Mouse (Mus musculus): ENCODE data around the gene Gpr137.
A peak's percentile ranks its signal among the peaks of the same experiment; 100 is the strongest.
"Not testable (repeated sequence)": the region's sequence is repeated elsewhere in the genome, so short reads cannot be mapped to it uniquely, and the experiment has no call there.

Gene Gpr137

GRCm38 (mm10) chr19:6920741-6921636 lies 21.3 kb downstream of the Gpr137 start:
- DNase-seq, result peak; percentile 98

DNA sequence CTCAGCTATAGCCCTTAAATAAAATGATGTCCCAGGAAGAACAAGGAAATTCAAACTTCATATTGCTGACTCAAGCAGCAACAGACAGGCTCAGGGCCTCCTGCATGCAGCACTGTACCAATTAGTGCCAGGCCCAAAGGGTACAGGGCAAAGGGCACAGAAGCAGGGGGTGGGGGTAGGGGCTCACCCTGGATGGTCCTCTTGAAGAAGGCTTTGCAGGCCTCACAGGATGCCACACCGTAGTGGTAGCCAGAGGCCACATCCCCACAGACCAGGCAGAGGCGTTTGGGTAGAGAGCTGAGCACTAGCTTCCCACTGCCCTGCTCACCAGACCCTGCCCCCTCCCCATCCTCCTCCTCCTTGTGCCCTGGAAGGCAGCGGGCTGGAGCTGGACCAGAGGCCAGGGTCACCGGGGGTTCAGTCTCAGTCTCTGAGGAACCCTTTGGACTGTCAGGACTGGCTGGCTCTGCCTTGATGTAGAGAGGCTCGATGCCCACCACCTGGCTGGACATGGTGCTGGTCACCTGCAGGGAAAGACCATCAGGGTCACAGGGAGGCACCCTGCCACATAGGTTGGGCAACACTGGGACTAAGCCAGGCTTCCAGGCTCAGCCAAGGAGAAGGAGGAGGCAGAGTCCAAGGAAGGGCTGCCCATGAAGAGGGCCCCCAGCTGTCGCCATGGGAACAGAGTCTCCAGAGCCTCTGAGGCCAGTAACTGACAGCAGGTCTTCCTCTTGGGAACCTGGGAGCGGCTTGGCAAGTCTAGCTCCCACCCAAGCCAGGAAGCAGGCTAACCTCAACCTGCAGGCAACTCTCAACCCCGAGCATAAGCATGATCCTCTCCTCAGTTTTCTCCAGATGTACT lies 22.2 kb downstream of the Gpr137 start:
- peak; percentile 98 for DNase-seq

GRCm38 (mm10) chr19:6919431-6919830 lies 22.8 kb downstream of the Gpr137 start:
- DNase-seq, result peak; percentile 91

- no peak for DNase-seq
Observed at GRCm38 (mm10) chr19:6918321-6918720, 24.0 kb downstream of the Gpr137 start.

DNA sequence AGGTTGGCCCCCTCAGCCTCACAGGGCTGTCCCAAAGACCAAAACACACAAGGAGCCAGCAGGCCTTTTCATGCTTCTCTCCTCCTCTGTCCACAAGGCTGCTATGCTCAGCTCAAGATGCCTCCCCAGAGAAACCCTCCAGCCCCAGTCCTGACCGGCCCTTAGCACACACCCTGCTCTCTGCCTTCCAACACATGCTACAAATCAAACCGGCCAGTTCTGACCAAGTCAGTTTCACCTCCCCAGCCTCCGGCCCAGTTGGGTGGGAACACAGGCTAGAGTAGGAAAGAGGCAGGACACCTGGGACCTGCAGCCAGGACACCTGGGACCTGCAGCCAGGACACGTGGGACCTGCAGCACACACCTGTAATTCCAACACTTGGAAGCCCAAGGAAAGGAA lies 25.8 kb downstream of the Gpr137 start:
- DNase-seq, result peak; percentile 88

- DNase-seq, result peak; percentile 86
Observed at GRCm38 (mm10) chr19:6915276-6915675, 27.0 kb downstream of the Gpr137 start.

- peak; percentile 89 for DNase-seq
Observed at GRCm38 (mm10) chr19:6914540-6914939, 27.7 kb downstream of the Gpr137 start.

DNA sequence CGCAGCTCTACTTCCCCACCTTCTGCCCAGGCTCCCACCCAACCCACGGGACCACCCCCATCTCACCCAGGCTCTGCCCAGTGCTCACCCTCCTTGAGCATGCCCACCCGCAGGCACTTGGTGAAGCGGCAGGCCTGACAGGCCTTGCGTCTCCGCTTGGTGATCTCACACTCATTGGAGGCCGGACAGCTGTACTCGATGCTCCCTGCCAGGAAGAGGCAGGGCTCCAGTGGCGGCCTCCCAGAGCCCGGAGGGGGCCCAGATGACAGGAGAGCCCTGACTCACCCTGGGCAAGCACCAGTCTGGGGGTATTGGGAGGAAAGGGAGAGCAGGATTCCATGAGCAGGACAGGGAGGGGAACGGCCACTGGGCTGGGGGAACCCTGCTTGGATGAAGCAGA lies 28.3 kb downstream of the Gpr137 start:
- DNase-seq, result peak; percentile 96

DNA sequence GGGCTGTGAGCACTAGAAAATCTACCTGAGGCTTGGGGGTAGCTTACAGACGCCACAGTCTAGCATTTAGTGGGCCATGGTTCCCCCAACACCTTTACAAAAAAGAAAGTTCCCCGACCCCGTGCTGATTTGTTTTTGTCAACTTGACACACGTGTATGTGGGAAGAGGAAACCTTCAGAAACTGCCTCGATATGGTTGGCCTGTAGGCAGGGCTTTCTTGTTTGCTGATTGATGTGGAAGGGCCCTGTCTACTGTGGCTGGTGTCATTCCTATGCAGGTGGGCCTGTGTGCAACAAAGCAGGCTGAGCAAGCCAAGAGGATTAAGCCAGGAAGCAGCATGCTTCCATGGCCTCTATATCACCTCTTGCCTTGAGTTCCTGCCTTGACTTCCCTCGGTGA lies 29.2 kb downstream of the Gpr137 start:
- peak; percentile 83 for DNase-seq

DNA sequence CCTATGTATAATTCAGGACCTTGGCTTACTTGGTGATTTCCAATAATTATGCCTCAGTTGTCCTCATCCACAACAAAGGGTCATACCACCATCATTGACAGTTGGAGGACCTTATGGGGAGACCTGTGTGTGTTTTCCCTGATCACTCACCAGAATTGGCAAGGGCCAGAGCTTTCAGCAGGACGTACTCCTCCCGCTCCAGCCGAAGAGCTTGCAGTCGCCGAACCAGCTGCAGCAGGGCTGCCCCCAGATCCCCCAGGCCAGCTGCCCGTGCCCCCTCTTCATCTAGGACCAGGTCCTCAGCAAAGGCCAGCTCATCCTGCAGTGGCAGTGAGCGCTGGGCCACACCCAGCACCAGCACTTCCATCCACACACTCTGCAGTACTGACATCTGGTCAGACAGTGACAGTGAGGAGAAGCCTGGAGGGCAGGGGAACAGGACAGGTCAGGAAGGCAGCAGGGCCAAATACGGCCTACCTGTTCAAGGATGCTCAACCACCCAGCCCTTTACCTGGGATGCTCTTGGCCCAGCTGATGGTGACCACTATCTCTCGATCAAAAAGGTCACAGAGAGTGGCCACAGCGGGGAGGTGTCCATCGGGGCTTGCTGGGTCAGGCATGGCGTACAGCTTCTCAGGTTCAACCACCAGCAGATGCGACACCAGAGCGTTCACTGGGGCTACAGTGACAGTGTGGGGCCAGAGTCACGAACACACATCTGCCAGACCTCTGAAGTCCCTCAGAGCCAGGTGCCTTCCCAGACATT lies 29.9 kb downstream of the Gpr137 start:
- DNase-seq, result peak; percentile 93

GRCm38 (mm10) chr19:6911101-6912074 lies 30.9 kb downstream of the Gpr137 start:
- DNase-seq, result peak; percentile 94

- DNase-seq, result not testable (repeated sequence)
Observed at GRCm38 (mm10) chr19:6910306-6910705, 32.0 kb downstream of the Gpr137 start.

GRCm38 (mm10) chr19:6909507-6910289 lies 32.6 kb downstream of the Gpr137 start, which contains the start of the genes Trmt112 and Prdx5:
Gene Trmt112, plus strand, starts transcription at chr19:6909698.
Gene Prdx5, minus strand, starts transcription at chr19:6910106.
- peak; percentile 99 for DNase-seq

- DNase-seq, result no peak
Observed at GRCm38 (mm10) chr19:6909021-6909420, 33.3 kb downstream of the Gpr137 start.

GRCm38 (mm10) chr19:6907811-6908540 lies 34.3 kb downstream of the Gpr137 start:
- peak; percentile 89 for DNase-seq

DNA sequence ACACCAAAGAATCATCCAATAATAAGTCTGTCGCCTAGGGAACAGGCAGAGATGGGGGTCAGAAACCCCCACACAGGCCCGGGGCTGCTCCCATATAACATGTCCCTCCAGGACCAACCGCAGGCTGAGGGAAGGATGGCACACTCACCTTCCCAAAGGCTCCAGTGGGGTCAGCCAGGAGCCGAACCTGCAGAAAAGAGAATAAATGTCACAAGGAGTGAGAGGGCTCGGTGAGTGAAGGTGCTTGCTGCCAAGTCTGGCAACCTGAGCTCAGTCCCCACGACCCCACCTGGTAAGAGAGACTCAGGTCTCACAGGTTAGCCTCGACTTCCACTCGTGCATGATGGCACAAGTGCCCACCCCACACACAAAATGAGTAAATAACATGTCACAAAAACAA lies 35.2 kb downstream of the Gpr137 start:
- peak; percentile 93 for DNase-seq

DNA sequence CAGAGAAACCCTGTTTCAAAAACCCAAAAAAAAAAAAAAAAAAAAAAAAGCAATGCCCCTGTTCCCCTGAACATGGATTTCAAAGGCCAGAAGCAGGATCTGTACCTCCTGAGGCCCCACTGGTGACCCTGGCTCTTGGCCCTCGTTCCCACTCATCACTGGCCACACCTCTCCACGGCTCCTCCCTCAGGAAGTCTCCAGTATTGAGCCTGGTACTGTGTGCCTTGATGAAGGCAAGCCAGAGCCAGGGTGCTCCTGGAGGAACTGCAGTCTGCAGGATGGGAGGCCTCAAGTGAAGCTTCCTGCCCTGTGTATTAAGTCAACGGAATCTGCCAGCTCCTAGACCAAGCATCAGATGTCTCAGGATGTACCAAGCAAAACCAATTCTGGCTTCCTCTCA lies 36.1 kb downstream of the Gpr137 start:
- DNase-seq, result peak; percentile 91

GRCm38 (mm10) chr19:6905498-6906159 lies 36.7 kb downstream of the Gpr137 start:
- peak; percentile 85 for DNase-seq

DNA sequence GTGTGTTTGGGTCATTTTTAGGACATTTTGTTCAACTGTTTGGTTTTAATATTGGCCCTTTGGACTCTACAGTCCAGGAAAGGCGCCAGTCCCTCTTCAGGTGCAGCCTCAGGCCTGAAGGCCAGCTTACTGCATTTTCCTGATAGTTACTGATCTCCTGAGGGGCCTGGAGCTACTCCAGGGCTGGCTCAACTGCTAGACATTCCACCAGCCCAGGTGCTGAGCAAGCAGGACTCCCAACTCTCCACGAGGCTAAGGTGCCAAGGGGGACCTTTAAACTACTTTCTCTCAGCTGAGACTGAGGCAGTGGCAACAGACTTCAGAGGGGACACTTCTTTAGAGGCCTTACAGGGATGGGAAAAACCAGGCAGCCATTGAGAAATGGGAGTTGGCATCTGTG lies 37.4 kb downstream of the Gpr137 start:
- peak; percentile 87 for DNase-seq

Measured in heart, adult 11 months (tissue).